Mouse (Mus musculus) brain, embryonic 18.5 days (tissue): ENCODE measurements around the gene Egr4.
A peak's percentile ranks its signal among the peaks of the same experiment; 100 is the strongest.

Source experiments
- DNase-seq: peaks from one replicate; pipeline ENCODE4 v3.0.0-alpha.2; 2012; ENCODE audit warnings: low read depth, low spot score

The Egr4 gene

DNA sequence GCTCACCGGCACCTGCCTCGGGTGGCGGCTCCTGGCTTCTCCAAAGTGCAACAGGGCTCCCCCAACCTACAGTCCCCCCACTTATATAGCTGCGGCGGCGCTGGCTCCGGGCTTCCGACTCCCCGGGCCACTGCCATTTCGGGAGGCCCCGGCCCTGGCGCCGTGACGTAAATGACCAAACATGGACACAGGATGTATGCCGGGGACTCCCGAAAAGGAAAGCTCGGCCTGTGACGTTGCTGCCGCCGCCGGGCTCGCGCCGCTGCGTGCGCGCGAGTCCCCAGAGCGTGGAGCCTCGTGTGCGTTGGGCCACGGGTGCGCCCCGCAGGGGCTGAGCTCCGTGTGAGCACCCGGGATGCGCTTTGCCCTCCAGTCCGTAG is at the start of gene Egr4:
TSS of gene Egr4 (minus strand) at position 59 of the 380 bp plus-strand sequence.
- DNase-seq = peak; percentile 54

GRCm38 (mm10) chr6:85562374-85562773 is 49.0 kb upstream of the Egr4 start:
- DNase-seq = no peak

GRCm38 (mm10) chr6:85547642-85548041 is 34.3 kb upstream of the Egr4 start:
- no peak for DNase-seq

DNA sequence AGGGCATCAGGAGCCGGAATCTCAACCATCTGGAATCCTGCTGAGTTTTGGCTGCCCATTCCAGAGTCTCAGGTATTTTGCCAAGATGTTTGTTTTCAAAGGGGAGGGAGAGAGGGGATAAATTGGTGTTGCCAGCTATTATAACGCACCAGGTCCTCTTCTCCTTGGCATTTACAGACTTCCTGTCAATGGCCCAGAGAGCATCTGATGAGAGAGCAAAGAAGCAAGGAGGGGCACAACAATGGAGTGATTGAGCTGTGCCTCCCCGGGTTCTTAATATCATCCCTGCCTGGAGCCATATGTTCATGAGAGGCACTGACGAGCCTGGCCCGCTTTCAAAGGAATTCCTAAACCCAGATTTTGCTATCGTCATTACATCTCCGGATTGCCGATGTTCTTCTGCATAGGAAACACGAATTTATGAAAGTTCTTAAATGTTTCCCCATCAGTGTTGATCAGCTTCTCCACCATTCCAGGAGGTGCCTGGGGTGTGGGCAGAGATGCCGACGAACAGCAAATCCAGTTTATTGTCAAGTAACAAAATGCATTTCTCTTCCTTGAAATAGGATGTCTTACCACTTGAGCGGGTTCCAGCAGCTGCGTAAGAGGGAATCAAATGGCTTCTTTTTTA is 31.0 kb upstream of the Egr4 start:
- peak; percentile 4 for DNase-seq

GRCm38 (mm10) chr6:85543351-85544175 is 30.2 kb upstream of the Egr4 start:
- DNase-seq = no peak

GRCm38 (mm10) chr6:85522825-85523224 is 9.4 kb upstream of the Egr4 start:
- DNase-seq = no peak

- no peak for DNase-seq
Observed at GRCm38 (mm10) chr6:85522026-85522425, 8.6 kb upstream of the Egr4 start.

DNA sequence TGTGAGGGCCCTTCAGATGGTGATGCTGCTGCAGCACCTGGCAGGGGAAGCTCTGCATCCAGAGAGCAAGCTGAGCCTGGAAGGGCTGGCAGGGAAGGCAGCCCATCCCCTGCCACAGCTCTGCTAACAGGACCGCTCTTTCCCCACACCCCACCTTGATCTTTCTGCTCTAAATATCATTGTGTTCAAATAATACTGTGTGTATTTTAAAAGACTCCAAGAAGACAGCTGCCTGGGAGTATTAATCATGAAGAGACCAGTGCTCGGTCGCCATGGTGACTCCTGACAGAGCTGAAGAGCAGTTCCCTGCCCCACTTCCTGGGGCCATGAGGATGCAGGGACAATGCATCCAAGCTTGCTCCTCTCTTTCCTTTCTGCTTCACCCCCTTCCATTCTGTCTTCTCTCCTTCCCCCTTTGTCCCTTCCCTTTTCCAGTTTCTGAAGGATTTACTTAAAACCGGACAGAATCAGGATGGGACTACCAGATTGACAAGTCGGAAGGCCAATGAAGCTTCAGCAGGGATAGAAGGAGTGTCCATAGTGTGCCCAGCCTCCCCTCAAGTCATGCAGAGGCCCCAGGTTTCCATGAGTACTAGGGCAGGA is 4.8 kb upstream of the Egr4 start:
- DNase-seq = peak; percentile 47

DNA sequence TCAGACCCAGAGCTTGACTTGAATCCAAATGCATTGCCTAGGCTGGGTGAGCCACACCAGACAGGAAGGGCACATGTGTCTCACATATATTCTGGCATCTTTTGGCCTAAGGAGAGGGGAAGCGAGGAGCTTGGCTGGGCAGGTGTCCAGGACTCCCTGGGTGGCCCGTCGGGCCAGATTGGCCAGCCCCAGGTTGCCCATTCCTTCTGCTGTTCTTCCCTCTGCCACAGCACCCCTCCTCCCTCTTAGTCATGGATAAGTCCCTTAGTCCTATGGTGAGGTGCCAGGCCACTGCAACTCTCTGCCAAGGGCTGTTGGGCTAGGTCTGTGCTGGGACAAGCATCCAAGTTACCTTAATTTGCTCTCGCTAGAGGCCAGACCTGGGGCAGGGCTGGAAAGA is 2.6 kb upstream of the Egr4 start:
- DNase-seq = no peak

GRCm38 (mm10) chr6:85512577-85513530 is 535 bp downstream of the Egr4 start:
- no peak for DNase-seq

DNA sequence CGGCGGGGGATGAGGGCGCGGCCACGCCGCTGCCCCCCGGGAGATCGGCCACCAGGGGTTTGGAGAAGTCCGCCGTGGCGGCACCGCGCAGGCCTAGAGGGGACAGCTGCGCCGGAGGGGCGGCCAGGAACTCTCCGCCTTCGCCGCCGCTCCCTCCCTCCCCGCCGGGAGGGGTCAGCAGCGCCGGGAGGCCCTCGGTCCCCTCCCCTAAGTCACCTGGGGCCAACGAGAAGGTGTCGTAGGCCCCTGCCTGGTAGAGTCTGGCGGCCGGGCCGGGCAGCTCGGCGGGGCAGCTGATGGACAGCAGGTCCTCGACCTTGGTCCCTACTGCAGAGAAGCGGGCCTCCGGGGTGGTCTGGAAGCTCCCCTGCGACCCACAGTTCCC is 1.3 kb downstream of the Egr4 start:
- DNase-seq = no peak

DNA sequence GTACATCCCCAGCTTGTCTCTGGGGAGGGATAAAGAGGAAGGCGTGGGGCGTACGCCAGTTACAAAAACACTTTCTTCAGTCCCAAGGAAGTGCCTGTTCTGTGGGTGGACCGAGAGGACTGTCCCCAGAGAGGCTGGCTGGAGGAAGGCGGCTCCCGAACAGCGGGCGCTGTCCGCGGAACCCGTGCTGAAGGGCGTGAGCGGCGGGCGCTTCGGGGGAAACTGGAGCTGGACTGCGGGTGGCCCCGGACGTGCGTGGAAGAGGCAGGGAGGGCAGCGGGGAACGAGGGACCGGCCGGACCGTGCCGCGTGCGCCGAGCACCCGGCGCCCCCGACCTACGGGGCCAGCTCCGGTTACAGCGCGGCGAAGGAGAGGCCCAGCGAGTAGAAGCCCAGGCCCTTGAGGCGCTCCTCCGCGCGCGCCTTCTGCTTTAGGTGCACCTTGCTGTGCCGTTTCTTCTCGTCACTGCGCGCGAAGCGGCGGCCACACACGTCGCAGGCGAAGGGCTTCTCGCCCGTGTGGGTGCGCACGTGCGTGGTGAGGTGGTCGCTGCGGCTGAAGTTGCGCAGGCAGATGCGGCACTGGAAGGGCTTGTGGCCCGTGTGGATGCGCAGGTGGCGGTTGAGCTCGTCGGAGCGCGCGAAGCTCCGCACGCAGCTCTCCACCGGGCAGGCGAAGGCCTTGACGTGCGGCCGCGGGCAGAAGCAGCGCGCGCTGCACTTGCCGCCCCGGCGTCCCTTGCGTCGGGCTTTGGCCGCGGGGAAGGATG is 1.9 kb downstream of the Egr4 start:
- DNase-seq = no peak

GRCm38 (mm10) chr6:85510476-85510875 is 2.9 kb downstream of the Egr4 start:
- DNase-seq = no peak

DNA sequence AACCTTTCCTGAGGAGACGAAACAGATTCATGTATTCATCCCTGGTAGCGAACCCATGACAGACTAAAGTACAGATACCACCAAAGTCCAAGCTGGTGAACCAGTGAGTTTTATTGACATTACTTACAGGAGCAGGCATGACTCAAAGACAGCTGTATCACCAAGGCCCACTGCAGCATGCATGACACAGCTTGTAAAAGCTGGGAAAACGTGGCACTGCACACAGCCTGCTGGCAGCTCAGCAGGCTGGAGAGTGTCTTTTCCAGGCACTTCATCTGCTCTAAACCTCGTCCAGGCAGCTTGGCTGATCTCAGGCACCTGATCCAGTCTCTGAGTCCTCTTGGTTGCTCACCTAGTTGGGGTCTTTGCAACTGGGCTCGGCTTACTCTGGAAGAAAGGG is 4.8 kb downstream of the Egr4 start:
- no peak for DNase-seq

- no peak for DNase-seq
Observed at GRCm38 (mm10) chr6:85504908-85505307, 8.5 kb downstream of the Egr4 start.

- DNase-seq = peak; percentile 66
Observed at GRCm38 (mm10) chr6:85502911-85503250, 10.5 kb downstream of the Egr4 start, which contains the start of gene Fbxo41. Fbxo41 (minus strand) TSS chr6:85502994.

GRCm38 (mm10) chr6:85502103-85502910 is 11.1 kb downstream of the Egr4 start:
- DNase-seq = peak; percentile 28

GRCm38 (mm10) chr6:85501571-85502102 is 11.8 kb downstream of the Egr4 start:
- DNase-seq = no peak

DNA sequence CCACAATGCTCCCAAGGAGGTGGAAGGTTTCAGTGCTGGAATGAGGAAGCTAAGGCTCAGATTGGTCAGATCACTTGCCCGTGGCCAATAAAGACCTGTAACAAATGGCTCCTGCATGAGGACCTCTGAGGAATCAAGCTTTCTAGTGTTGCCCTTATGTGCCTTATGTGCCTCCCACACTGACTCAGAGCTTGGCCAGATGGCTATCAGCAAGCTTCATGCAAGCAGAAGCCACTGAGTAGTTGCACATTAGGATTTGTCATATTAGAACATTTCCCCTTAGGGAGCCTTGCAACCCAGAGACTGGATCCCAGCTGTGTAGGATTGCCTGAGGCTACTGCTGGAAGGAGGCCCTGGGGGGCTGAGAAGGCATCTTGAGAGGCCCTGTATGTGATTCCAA is 13.0 kb downstream of the Egr4 start:
- no peak for DNase-seq

GRCm38 (mm10) chr6:85498147-85498546 is 15.2 kb downstream of the Egr4 start:
- DNase-seq = no peak
